Mouse (Mus musculus) lung, postnatal 0 days (tissue): ENCODE data around the gene Agr2.

Source experiments
- CTCF ChIP-seq: IDR thresholded peaks from 2 replicates; pipeline ENCODE4 v1.5.1; 2016; ENCODE audit warnings: antibody characterized with exemption, mild to moderate bottlenecking
- EP300 ChIP-seq: IDR thresholded peaks from 2 replicates; pipeline ENCODE4 v1.6.1; 2016; ENCODE audit warnings: antibody characterized with exemption, mild to moderate bottlenecking, control low read depth

- TF ChIP-seq CTCF (no peak), EP300 (no peak)
Measured at GRCm38 (mm10) chr12:36035501-36035900, 42.8 kb downstream of the Agr2 start.
